Mouse (Mus musculus) lung, postnatal 0 days (tissue): ENCODE results near the gene Nlrp9c.
"Not testable (repeated sequence)": the region's sequence is repeated elsewhere in the genome, so short reads cannot be mapped to it uniquely, and the experiment has no call there.

Source experiments
- CTCF ChIP-seq: IDR thresholded peaks from 2 replicates; pipeline ENCODE4 v1.5.1; 2016; ENCODE audit warnings: antibody characterized with exemption, mild to moderate bottlenecking
- EP300 ChIP-seq: IDR thresholded peaks from 2 replicates; pipeline ENCODE4 v1.6.1; 2016; ENCODE audit warnings: antibody characterized with exemption, mild to moderate bottlenecking, control low read depth

GRCm38 (mm10) chr7:26315194-26315593, 88.3 kb downstream of the Nlrp9c start:
- TF ChIP-seq EP300, CTCF: not testable (repeated sequence)
